Mouse (Mus musculus) T-helper 1 cell (primary cell): ENCODE measurements at regions not wholly inside any gene's neighbourhood (a gene's known extent, or its start where the extent isn't known, plus 50 kb on each side); places are given as distances from the start of the nearest gene placed in this dataset.

Source experiments
- in situ Hi-C: fragments of 300-600 bp; cut with MboI, MseI; formaldehyde crosslinking; loops from one replicate; pipeline ENCODE4 v1.15.1; 2025; ENCODE audit warnings: high pct_unique_total_duplicates

- in situ Hi-C loops: loop anchor here (10.0 kb wide), 1 partner anchor 266 kb away; no protein-coding TSS in a partner anchor
Measured at GRCm38 (mm10) chr10:66928211-66928990, 167.5 kb upstream of the Jmjd1c start.

- in situ Hi-C loops: no loop called here
Measured at GRCm38 (mm10) chr10:66930563-66930962, 165.4 kb upstream of the Jmjd1c start.

- in situ Hi-C loops: no loop called here
Measured at GRCm38 (mm10) chr10:66931505-66931904, 164.4 kb upstream of the Jmjd1c start.

- in situ Hi-C loops: no loop called here
Measured at GRCm38 (mm10) chr10:66932544-66932943, 163.4 kb upstream of the Jmjd1c start.

GRCm38 (mm10) chr10:66933689-66934088 lies 162.2 kb upstream of the Jmjd1c start:
- in situ Hi-C loops: no loop called here

- in situ Hi-C loops: no loop called here
Measured at GRCm38 (mm10) chr10:66935731-66936130, 160.2 kb upstream of the Jmjd1c start.

GRCm38 (mm10) chr10:66937116-66937515 lies 158.8 kb upstream of the Jmjd1c start:
- in situ Hi-C loops: no loop called here

- in situ Hi-C loops: no loop called here
Measured at GRCm38 (mm10) chr10:66940368-66940767, 155.6 kb upstream of the Jmjd1c start.

- in situ Hi-C loops: no loop called here
Measured at GRCm38 (mm10) chr10:66940922-66941321, 155.0 kb upstream of the Jmjd1c start.

- in situ Hi-C loops: no loop called here
Measured at GRCm38 (mm10) chr10:66941974-66942373, 154.0 kb upstream of the Jmjd1c start.

GRCm38 (mm10) chr10:66943875-66944274 lies 152.1 kb upstream of the Jmjd1c start:
- in situ Hi-C loops: no loop called here

GRCm38 (mm10) chr10:66946161-66946560 lies 149.8 kb upstream of the Jmjd1c start:
- in situ Hi-C loops: no loop called here

GRCm38 (mm10) chr10:66948329-66948728 lies 147.6 kb upstream of the Jmjd1c start:
- in situ Hi-C loops: no loop called here

- in situ Hi-C loops: no loop called here
Measured at GRCm38 (mm10) chr10:66950441-66950840, 145.5 kb upstream of the Jmjd1c start.

GRCm38 (mm10) chr10:66951231-66951822 lies 144.6 kb upstream of the Jmjd1c start:
- in situ Hi-C loops: no loop called here

- in situ Hi-C loops: no loop called here
Measured at GRCm38 (mm10) chr10:66951935-66952334, 144.0 kb upstream of the Jmjd1c start.

GRCm38 (mm10) chr10:66953248-66953975 lies 142.5 kb upstream of the Jmjd1c start:
- in situ Hi-C loops: no loop called here

- in situ Hi-C loops: no loop called here
Measured at GRCm38 (mm10) chr10:66953976-66954505, 141.9 kb upstream of the Jmjd1c start.

GRCm38 (mm10) chr10:66955430-66955829 lies 140.5 kb upstream of the Jmjd1c start:
- in situ Hi-C loops: no loop called here

- in situ Hi-C loops: no loop called here
Measured at GRCm38 (mm10) chr10:66956619-66957018, 139.3 kb upstream of the Jmjd1c start.

GRCm38 (mm10) chr10:66957373-66957772 lies 138.6 kb upstream of the Jmjd1c start:
- in situ Hi-C loops: no loop called here
